Mouse (Mus musculus) myocyte (in vitro differentiated cells): ENCODE results near the gene Dusp5.

Experiments used
- MAX ChIP-seq: IDR thresholded peaks from one replicate; pipeline ENCODE4 v1.6.1; 2011; ENCODE audit warnings: low read depth, mild to moderate bottlenecking, control low read depth
- MYOD1 ChIP-seq, 3 experiments: IDR thresholded peaks; one replicate each; pipeline ENCODE4 v1.6.1; 2011; ENCODE audit warnings: control low read depth in 2 of 3, low read depth in 2 of 3, mild to moderate bottlenecking in 2 of 3, moderate library complexity in 1 of 3; ENCODE audit not compliant: insufficient read length in 2 of 3, control insufficient read depth in 1 of 3
- MYOG ChIP-seq, 3 experiments: IDR thresholded peaks; one replicate each; pipeline ENCODE4 v1.6.1; 2011; ENCODE audit warnings: control low read depth in 2 of 3, low read depth in 2 of 3, mild to moderate bottlenecking in 2 of 3; ENCODE audit not compliant: insufficient read length in 2 of 3, control insufficient read depth in 1 of 3, insufficient read depth in 1 of 3
- POLR2A ChIP-seq: IDR thresholded peaks from one replicate; pipeline ENCODE4 v1.6.1; 2011; ENCODE audit warnings: low read depth, mild to moderate bottlenecking, control low read depth, moderate library complexity; ENCODE audit not compliant: insufficient read length
- POLR2AphosphoS2 ChIP-seq: IDR thresholded peaks from one replicate; pipeline ENCODE4 v1.6.1; 2011; ENCODE audit warnings: low read depth, control low read depth; ENCODE audit not compliant: insufficient read length
- TCF12 ChIP-seq: IDR thresholded peaks from one replicate; pipeline ENCODE4 v1.6.1; 2011; ENCODE audit warnings: mild to moderate bottlenecking, control low read depth; ENCODE audit not compliant: poor library complexity, insufficient read depth, severe bottlenecking
- TCF3 ChIP-seq: IDR thresholded peaks from one replicate; pipeline ENCODE4 v1.6.1; 2011; ENCODE audit warnings: low read depth, control low read depth; ENCODE audit not compliant: insufficient read length
- USF1 ChIP-seq: IDR thresholded peaks from one replicate; pipeline ENCODE4 v1.6.1; 2011; ENCODE audit warnings: low read depth, mild to moderate bottlenecking, control low read depth, moderate library complexity

DNA sequence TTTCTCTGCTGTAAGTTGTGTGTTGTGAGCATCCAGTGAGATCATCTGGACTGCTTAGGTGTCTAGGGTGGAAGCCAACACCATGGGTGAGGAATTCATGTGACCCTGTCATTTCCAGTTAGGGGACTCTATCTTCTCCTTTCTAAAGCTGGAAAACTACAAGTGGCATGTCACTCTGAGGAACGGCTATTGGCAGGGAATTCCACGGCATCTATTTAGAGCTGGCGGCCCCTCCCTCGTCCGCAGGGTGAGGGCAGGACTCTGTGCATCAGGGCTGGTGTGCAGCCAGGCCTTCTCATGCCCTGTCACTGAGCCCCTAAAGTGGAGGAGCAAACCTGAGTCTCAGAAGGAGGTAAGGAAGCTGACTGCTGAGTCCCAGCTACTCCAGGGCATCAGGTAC lies 35.0 kb upstream of the Dusp5 start:
- TF ChIP-seq MAX: no peak
- no peak for TF ChIP-seq TCF12
- TF ChIP-seq USF1: no peak
- TF ChIP-seq MYOG (IDR thresholded peaks at IDR 0.05; ENCODE audit: control insufficient read depth in 1 of 3, insufficient read depth in 1 of 3, insufficient read length in 2 of 3, low read depth in 2 of 3): no peak
- no peak for TF ChIP-seq POLR2A
- no peak for TF ChIP-seq POLR2AphosphoS2
- TF ChIP-seq TCF3: no peak
- TF ChIP-seq MYOD1 (IDR thresholded peaks at IDR 0.05; ENCODE audit: control insufficient read depth in 1 of 3, insufficient read length in 2 of 3, low read depth in 2 of 3): no peak
